Mouse (Mus musculus): ENCODE measurements around the gene Slc2a4.
A peak's percentile ranks its signal among the peaks of the same experiment; 100 is the strongest.
"Not testable (repeated sequence)": the region's sequence is repeated elsewhere in the genome, so short reads cannot be mapped to it uniquely, and the experiment has no call there.

Slc2a4 gene

DNA sequence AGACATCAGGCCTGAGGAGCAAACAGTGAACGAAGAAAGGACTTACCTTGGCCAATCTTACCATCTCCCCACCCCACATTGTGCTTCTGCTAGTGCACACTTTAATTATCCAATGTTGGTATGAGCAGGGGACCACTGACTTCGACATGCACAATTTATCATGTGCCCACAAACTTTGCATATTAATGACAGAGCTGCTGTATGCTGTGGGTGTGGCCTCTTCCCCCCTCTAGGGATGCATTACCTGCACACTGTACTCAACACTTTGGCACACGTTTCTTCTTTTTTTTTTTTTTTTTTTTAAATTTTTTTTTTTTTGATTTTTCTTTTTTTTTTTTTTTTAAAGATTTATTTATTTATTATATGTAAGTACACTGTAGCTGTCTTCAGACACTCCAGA lies 22.8 kb upstream of the Slc2a4 start:
- DNase-seq (ENCODE audit: low read depth, low spot score): no peak

DNA sequence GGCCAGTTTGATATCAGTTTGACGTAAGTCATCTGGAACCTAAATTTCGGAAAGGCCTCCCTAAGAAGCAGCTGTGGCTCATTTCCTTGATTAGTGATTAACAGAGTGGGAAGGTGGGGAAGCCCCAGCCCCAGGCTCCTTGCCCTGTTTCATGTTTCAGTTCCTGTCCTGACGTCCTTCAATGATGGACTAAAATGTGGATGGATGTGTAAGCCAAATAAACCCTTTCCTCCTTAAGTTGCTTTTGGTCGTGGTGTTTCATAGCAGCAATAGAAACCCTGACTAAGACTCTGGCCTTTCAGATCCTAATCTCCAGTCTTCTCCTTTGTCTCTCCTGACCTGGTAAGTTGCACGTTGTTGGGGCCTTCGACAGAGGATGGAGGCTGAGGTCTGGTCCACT lies 22.2 kb upstream of the Slc2a4 start:
- no peak for DNase-seq (ENCODE audit: low read depth, low spot score)

- no peak for DNase-seq (ENCODE audit: low read depth, low spot score)
Observed at GRCm38 (mm10) chr11:69968793-69969192, 20.8 kb upstream of the Slc2a4 start.

DNA sequence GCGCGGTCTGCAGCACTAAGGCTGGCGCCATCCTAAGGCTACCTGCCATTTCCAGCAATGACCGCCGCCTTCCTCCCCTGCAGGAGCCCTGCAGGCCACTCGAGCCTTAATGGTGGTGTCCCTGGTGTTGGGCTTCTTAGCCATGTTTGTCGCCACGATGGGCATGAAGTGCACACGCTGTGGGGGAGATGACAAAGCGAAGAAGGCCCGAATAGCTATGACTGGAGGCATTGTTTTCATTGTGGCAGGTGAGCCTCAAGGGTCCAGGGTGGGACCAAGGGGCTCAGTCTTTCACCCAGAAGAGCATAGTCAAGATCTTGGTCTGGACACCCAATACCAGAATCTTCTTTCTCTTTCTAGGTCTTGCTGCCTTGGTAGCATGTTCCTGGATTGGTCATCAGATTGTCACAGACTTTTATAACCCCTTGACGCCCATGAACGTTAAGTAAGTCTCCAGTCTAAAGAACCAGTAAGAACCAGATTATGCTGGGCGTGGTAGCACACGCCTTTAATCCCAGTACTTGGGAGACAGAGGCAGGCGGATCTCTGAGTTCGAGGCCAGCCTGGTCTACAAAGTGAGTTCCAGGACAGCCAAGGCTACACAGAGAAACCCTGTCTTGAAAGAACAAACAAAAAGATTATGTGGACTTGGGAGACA lies 19.0 kb upstream of the Slc2a4 start:
- DNase-seq (ENCODE audit: low read depth, low spot score): no peak

GRCm38 (mm10) chr11:69966006-69966859 lies 18.2 kb upstream of the Slc2a4 start:
- DNase-seq (ENCODE audit: low read depth, low spot score): peak; percentile 18

DNA sequence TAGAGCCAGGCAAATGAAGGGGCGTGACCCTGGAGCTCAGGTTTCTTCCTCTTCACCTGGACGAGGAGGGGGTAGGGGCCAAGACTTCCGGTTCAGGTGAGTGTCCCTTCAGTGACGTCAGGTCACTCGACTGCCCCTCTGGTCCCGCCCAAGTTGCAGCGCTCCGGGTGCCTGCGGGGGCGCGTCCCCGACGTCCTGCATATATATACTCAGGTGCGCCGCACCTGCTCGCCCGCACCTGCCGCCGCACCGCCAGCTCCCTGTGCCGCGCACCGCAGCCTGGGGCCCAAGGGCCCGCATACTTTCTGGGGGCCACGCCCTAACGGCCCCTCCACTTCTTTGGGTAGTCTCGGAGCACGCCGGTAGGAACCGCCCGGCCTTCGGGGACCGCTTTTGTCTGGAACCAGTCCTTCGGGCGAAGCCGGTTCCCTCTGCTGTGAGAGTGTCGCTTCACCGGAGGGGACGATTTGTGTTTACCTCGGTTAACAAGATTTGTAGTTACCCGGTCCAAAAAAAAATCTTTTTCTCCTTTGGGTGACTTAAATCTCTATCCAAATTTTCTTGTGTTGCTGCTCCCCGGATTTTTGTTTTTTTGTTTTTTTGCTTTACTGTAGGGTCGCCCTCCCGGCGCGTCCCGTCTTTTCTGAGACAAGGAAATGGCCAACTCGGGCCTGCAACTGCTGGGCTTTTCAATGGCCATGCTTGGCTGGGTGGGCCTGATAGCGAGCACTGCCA lies 17.4 kb upstream of the Slc2a4 start:
- peak; percentile 28 for DNase-seq (ENCODE audit: low read depth, low spot score)

DNA sequence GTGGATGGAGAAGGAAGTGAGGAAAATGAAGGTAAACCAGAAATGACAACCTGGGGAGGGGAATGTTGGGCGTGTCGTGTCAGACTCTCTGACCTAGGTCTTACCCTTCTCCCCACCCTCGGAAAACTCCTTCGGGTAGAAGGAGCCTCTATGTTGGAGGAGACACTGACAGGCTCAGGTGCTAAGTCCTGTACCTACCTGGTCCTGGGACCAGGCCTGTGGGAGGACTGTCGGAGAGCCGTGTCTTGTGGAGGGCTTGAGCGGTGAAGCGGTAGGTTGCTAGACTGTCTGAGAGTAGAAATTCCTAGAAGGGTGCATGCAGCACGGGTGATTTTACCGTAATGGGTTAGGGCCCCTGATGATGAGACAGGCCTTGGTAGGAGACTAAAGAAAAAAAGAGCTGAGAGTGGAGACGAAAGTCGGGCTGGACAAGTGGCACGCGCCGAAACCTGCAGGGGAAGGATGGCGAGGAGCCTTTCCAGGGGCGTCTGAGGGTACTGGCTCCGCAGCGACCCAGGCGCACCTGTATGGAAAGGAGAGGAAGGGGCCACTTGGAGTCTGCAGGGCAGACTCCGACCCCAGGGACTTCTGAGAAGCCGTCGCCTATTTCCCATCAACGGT lies 16.8 kb upstream of the Slc2a4 start, which contains the start of gene Cldn7:
TSS of gene Cldn7 (plus strand) at position 130 of the 621 bp plus-strand sequence.
- DNase-seq (ENCODE audit: low read depth, low spot score): no peak

DNA sequence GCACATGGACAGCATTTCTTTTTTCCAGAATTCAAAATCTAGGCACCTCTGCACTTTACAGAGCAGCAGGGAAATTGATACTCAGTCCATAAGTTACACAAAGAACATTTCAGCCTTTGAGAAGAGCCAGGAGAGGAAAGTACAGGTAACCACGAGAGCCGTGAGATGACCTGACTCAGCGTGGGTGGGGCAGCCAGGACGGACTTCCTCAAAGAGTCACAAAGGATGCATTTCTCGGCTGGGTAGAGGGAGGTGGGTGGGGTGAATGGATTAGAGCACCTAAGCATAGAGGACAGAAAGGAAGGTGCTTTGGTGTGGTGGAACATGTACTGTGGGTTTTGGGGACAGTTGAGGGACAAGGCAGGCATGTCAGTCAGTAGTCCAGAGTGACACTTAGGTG lies 13.9 kb upstream of the Slc2a4 start:
- no peak for DNase-seq (ENCODE audit: low read depth, low spot score)

- DNase-seq (ENCODE audit: low read depth, low spot score): no peak
Observed at GRCm38 (mm10) chr11:69960616-69961015, 12.6 kb upstream of the Slc2a4 start.

DNA sequence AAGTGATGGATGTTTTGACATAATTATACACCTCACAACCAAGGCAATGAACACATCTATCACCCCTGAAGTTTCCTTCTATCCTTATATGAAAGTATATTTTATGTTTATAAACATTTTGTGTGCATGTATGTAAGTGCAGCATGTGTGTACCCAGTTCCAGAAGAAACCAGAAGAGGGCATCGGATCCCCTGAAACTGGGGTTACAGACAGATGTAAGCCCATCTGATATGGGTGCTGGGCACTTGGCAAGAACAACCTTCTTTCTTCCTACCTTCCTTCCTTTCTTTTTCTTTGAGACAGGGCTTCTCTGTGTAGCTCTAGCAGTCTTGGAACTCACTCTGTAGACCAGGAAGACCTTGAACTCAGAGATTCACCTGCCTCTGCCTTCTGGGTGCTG lies 8.2 kb upstream of the Slc2a4 start:
- no peak for DNase-seq (ENCODE audit: low read depth, low spot score)

- DNase-seq (ENCODE audit: low read depth, low spot score): not testable (repeated sequence)
Observed at GRCm38 (mm10) chr11:69955618-69956017, 7.6 kb upstream of the Slc2a4 start.

DNA sequence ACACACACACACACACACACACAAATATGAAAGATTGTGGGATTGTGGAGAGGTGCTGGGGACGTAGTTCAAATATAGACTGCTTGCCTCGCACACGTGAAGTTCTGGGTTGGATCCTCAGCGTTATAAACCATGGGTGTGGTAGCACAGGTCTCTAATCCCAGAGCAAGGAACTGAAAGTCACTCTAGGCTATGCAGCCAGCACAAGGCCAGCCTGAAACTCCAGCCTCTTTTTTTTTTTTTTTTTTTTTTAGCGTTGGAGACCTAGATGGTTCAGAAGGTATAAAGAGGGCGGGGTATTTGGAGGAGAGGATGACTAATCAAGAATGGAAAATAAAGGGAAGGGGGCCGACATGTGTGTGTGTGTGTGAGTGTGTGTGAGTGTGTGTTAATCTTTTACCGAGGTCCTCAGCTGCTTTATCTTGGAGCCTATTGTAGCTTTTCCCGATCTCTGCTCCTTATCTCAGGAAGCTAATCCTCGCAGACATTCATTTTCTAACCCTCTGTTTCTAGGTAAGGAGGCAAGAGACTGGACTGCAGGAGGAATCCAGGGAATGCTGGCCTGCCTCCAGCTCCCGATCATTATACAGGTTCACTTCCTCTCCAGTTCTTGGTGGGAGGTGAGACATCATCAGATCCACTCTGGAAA lies 5.4 kb upstream of the Slc2a4 start:
- DNase-seq (ENCODE audit: low read depth, low spot score): no peak

- DNase-seq (ENCODE audit: low read depth, low spot score): no peak
Observed at GRCm38 (mm10) chr11:69952274-69952673, 4.3 kb upstream of the Slc2a4 start.

DNA sequence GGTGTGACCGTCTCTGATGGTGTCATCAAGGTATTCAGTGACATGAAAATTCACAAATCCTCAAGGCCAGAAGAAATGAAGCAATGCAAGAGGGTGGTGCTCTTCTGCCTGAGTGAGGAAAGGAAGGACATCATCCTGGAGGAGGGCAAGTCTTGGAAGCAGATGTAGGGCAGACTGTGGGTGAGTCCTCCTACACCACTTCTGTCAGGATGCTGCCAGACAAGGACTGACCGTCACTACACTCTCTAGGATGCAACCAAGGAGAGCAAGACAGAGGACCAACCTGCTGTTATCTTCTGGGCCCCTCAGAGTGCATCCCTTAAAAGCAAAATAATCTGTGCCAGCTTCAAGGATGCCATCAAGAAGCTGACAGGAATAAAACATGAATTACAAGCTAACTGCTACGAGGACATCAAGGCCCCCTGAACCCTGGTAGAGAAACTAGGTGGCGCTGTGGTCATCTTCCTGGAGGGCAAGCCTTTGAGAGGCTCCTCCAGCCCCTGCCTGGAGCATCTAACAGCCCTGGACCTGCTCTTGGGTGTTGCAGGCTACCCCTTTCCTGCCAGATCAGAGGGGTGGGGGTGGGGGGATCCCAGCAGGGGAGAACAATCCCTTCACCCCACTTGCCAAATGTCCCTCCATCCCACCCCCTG lies 2.9 kb upstream of the Slc2a4 start:
- DNase-seq (ENCODE audit: low read depth, low spot score): no peak

DNA sequence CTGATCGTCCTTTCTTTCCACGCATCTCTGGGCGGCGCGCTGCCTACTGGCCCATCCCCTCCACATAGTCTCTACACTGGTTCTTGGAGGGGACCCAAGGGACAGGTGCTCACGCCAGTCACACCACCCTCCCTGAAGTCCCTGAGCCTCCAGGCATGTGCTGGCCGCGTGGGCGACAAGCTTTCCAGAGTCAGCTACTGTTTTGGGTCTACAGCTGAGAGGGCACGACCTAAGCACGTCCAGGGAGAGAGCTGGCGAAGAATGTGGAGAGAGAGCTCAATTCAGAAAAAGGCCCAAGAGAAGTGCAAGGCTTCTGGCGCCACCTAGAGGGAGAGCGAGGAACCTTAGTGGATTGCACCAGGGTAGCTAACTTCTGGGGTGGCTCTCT lies 769 bp upstream of the Slc2a4 start:
- peak; percentile 93 for DNase-seq (ENCODE audit: low read depth, low spot score)

DNA sequence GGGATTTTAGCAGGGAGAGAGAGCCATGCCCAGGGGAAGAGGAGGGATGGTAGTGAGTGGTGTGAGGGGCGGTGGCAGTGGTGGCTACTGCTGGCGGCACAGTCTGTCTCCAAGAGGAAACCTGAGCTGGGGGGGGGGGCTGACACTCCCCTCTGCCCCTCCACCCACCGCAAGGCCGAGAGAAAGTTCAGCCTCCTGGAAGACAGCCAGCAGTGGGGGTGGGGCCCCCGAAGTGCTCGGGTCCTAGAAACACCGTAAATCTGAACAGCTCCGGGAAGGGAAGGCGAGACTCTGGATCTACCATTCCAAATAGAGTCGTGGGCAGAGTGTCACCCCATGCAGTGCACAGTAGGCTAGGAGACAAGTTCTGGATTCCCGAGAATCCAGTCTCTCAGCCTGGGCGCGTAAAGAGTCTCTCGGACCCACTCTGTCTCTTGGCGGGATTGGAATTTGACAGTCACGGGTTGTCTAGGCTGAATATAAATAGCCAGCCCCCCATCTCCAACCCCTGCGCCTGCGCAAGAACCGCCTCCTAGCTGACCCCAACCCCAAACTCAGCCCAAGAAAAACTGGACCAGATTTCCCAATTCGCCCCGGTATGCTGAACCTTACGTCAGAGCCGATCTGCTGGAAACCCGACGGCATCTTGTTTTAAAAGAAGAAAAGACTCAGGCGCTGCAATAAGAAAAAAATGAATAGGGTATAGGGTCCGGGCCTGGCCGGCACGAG lies 487 bp downstream of the Slc2a4 start:
- peak; percentile 77 for DNase-seq (ENCODE audit: low read depth, low spot score)

- DNase-seq (ENCODE audit: low read depth, low spot score): no peak
Observed at GRCm38 (mm10) chr11:69945997-69946891, 1.7 kb downstream of the Slc2a4 start.

DNA sequence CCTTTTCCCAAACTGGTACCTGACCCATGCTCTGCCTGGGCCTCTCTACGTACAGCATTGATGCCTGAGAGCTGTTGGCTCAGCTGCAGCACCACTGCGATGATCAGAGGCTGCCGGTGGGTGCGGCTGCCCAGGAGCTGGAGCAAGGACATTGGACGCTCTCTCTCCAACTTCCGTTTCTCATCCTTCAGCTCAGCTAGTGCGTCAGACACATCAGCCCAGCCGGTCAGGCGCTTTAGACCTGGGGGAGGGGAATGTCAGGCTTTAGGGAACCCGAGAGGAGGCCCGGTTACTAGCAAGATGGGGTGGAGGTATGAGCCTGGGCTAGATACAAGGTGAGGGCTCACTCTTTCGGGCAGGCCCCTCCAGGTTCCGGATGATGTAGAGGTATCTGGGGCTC lies 2.8 kb downstream of the Slc2a4 start:
- DNase-seq (ENCODE audit: low read depth, low spot score): no peak

DNA sequence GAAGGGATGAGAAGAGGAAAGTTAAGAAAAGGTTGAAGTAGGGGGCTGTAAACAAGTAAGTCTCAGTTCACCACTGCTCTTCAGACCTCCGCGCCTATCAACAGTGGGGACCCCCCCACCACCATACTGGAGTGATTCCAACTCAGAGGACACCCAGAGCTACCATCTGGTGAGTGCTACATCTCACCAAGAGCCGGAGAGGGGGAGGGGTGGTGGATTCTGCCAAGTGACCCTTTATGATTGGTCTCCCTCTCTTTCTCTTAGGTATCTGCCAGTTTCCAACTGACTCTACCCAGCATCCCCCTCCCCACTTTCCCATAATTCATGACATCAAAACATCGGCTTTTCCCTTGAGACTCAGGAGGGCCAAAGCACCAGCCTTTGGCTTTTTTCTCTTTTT lies 7.0 kb downstream of the Slc2a4 start:
- DNase-seq (ENCODE audit: low read depth, low spot score): no peak
